Mouse (Mus musculus): ENCODE measurements at regions not wholly inside any gene's neighbourhood (a gene's known extent, or its start where the extent isn't known, plus 50 kb on each side); places are given as distances from the start of the nearest gene placed in this dataset.

DNA sequence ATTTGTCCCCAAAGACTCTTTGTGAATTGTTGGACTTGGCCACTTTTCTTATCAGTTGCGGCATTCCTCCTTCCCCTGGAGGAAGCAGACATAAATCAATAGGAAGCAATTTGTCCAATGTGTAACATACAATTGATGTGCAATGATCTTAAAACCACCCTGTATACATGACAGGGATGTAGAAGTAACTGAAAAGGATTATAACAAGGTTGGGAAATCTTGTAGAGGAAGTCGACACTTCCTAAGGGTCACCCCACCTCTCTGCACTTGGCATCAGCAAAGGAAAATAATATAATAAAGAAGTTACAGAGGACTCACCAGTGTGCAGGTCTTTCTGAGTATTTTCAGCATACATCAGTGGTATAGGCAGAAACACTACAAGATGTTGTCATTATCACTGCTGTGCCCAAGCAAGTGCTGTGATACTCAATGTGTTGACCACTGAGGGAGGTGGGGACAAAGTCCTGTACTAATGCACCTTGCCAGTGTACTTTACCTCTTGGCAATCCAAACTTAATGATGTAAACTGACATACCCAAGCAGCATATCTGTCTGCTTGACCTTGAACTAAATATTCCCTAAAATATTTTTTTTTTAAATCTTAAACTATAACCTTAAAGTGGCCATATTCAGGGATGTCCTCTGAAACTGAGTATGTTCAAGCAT lies 198.9 kb downstream of the Rnf152 start:
- TF ChIP-seq POLR2A (IDR thresholded peaks at IDR 0.05; ENCODE audit: control insufficient read depth in 1 of 2, insufficient read depth in 1 of 2, low read depth in 1 of 2, low read length in 2 of 2, poor library complexity in 1 of 2): no peak
- no peak for TF ChIP-seq SMC3 (IDR thresholded peaks at IDR 0.05; ENCODE audit: low read depth, low read length)
- no peak for TF ChIP-seq RCOR1 (IDR thresholded peaks at IDR 0.05; ENCODE audit: low read depth, low read length)
- no peak for TF ChIP-seq EP300 (IDR thresholded peaks at IDR 0.05; ENCODE audit: low read depth in 1 of 2, low read length in 2 of 2)

All from MEL (cell line).